Mouse (Mus musculus): ENCODE results near the gene Fra10ac1.

The Fra10ac1 gene

GRCm38 (mm10) chr19:38223905-38224684 is at the start of gene Fra10ac1:
TSS of gene Fra10ac1 (minus strand) at chr19:38224156.
- peak; percentile 95 for DNase-seq

- peak; percentile 50 for DNase-seq
Observed at GRCm38 (mm10) chr19:38271071-38271470, 47.1 kb upstream of the Fra10ac1 start.

GRCm38 (mm10) chr19:38267469-38267868 is 43.5 kb upstream of the Fra10ac1 start:
- DNase-seq, result peak; percentile 37

- DNase-seq, result no peak
Observed at GRCm38 (mm10) chr19:38265767-38266166, 41.8 kb upstream of the Fra10ac1 start.

- DNase-seq, result peak; percentile 83
Observed at GRCm38 (mm10) chr19:38264505-38265500, 40.8 kb upstream of the Fra10ac1 start, which contains the start of gene Lgi1. TSS of gene Lgi1 (plus strand) at chr19:38264536.

GRCm38 (mm10) chr19:38263829-38264504 is 40.0 kb upstream of the Fra10ac1 start:
- peak; percentile 84 for DNase-seq

- peak; percentile 50 for DNase-seq
Observed at GRCm38 (mm10) chr19:38261351-38261750, 37.4 kb upstream of the Fra10ac1 start.

- DNase-seq, result peak; percentile 48
Observed at GRCm38 (mm10) chr19:38260346-38260745, 36.4 kb upstream of the Fra10ac1 start.

- DNase-seq, result no peak
Observed at GRCm38 (mm10) chr19:38259436-38259835, 35.5 kb upstream of the Fra10ac1 start.

- DNase-seq, result peak; percentile 78
Observed at GRCm38 (mm10) chr19:38258651-38259065, 34.7 kb upstream of the Fra10ac1 start.

GRCm38 (mm10) chr19:38253796-38254195 is 29.8 kb upstream of the Fra10ac1 start:
- DNase-seq, result peak; percentile 68

- DNase-seq, result no peak
Observed at GRCm38 (mm10) chr19:38249627-38250026, 25.7 kb upstream of the Fra10ac1 start.

- DNase-seq, result no peak
Observed at GRCm38 (mm10) chr19:38246177-38246622, 22.2 kb upstream of the Fra10ac1 start.

GRCm38 (mm10) chr19:38245361-38246176 is 21.6 kb upstream of the Fra10ac1 start:
- DNase-seq, result no peak

GRCm38 (mm10) chr19:38244748-38245147 is 20.8 kb upstream of the Fra10ac1 start:
- DNase-seq, result no peak

- no peak for DNase-seq
Observed at GRCm38 (mm10) chr19:38242314-38242852, 18.4 kb upstream of the Fra10ac1 start.

GRCm38 (mm10) chr19:38238213-38238951 is 14.4 kb upstream of the Fra10ac1 start:
- peak; percentile 96 for DNase-seq

- DNase-seq, result peak; percentile 70
Observed at GRCm38 (mm10) chr19:38237834-38238212, 13.9 kb upstream of the Fra10ac1 start.

GRCm38 (mm10) chr19:38236526-38236925 is 12.6 kb upstream of the Fra10ac1 start:
- no peak for DNase-seq

- DNase-seq, result no peak
Observed at GRCm38 (mm10) chr19:38232516-38232915, 8.6 kb upstream of the Fra10ac1 start.

GRCm38 (mm10) chr19:38232087-38232486 is 8.1 kb upstream of the Fra10ac1 start:
- no peak for DNase-seq

Data from cerebellum, adult 9-11 months (tissue).